Mouse (Mus musculus): ENCODE results near the gene Cdadc1. TPM values are rescaled to one million over a fixed set of nuclear protein-coding genes. Genes with fewer than 3 reads are reported as not detected.

The Cdadc1 gene
- polyA plus RNA-seq, 1 experiment from 2014 or later = 37.3 TPM

- Histone ChIP-seq H3K27ac (ENCODE audit: low read length) (no peak overlapping the region), H3K27me3 (ENCODE audit: control insufficient read depth, insufficient read depth, low read length) (no peaks in the 10 kb centered on the region), H3K9ac (ENCODE audit: low read length) (no peak overlapping the region), H3K4me3 (replicated peaks; ENCODE audit: low read length) (no peak overlapping the region), H3K4me2 (ENCODE audit: low read depth, low read length) (no peak overlapping the region), H3K9me3 (replicated peaks; ENCODE audit: control insufficient read depth, low read length) (no peaks in the 10 kb centered on the region), H3K36me3 (ENCODE audit: control insufficient read depth, insufficient read depth, low read length) (no peaks in the 10 kb centered on the region), H3K4me1 (ENCODE audit: control insufficient read depth, insufficient read depth, low read length) (peaks cover 9% of the 10 kb centered on the region)
- ATAC-seq (ENCODE audit: insufficient read depth, low FRiP score) = no peak
- 74% methylated on average over 5 of the region's 5 CpGs for WGBS
Measured at GRCm38 (mm10) chr14:59554025-59554424, 43.7 kb downstream of the Cdadc1 start.

DNA sequence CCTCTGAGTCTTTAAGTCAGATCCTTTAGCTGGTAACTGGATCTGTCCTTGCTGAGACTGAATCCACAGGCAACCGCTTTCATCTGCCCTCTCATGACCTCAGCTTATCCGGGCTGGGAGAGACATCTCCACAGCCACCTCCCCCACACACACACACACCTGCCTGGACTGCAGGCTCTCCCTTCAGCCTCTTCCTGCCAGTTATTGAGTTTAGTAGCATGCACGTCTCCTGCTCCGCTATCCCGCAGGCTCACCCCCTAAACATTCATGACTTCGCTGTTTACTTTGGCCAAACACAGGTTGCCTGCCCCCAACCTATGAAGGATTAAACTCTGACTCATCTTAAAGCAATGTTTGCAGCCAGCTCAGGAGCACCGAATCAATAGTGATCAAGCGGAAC, 45.8 kb downstream of the Cdadc1 start:
- Histone ChIP-seq H3K27ac (ENCODE audit: low read length) (no peak overlapping the region), H3K4me1 (ENCODE audit: control insufficient read depth, insufficient read depth, low read length) (peaks cover 16% of the 10 kb centered on the region), H3K9ac (ENCODE audit: low read length) (no peak overlapping the region), H3K4me3 (replicated peaks; ENCODE audit: low read length) (no peak overlapping the region), H3K36me3 (ENCODE audit: control insufficient read depth, insufficient read depth, low read length) (no peaks in the 10 kb centered on the region), H3K27me3 (ENCODE audit: control insufficient read depth, insufficient read depth, low read length) (no peaks in the 10 kb centered on the region), H3K4me2 (ENCODE audit: low read depth, low read length) (no peak overlapping the region), H3K9me3 (replicated peaks; ENCODE audit: control insufficient read depth, low read length) (no peaks in the 10 kb centered on the region)
- WGBS = 29% methylated on average over 8 of the region's 8 CpGs
- ATAC-seq (ENCODE audit: insufficient read depth, low FRiP score) = no peak

DNA sequence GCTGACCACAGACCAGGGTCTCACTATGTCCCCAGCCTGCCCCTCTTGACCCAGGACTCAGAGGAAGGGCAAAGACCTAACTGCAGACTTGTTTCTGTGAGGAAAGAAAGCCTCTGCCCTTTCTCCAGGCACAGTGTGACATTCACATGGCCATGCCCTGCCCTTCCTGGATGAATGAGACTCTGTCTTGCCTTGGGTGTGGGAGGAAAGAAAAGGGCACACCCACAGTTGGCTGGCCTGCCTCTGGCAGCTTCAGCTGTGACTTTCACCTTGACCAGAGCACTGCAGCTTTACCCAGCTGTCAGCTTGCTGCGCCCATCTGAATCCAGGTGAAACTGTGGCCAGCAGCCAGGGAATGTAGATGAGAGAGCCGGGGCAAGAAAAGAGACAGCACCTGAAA, 46.9 kb downstream of the Cdadc1 start:
- ATAC-seq (ENCODE audit: insufficient read depth, low FRiP score) = peak; percentile 83
- 54% methylated on average over 2 of the region's 2 CpGs for WGBS

GRCm38 (mm10) chr14:59549106-59549505, 48.7 kb downstream of the Cdadc1 start:
- Histone ChIP-seq H3K4me1 (ENCODE audit: control insufficient read depth, insufficient read depth, low read length) (peaks cover 16% of the 10 kb centered on the region), H3K27me3 (ENCODE audit: control insufficient read depth, insufficient read depth, low read length) (no peaks in the 10 kb centered on the region), H3K27ac (ENCODE audit: low read length) (peak overlapping the region; percentile 36; the same call in 1 of the 2 replicates), H3K4me2 (ENCODE audit: low read depth, low read length) (no peak overlapping the region), H3K9ac (ENCODE audit: low read length) (no peak overlapping the region), H3K36me3 (ENCODE audit: control insufficient read depth, insufficient read depth, low read length) (no peaks in the 10 kb centered on the region), H3K4me3 (replicated peaks; ENCODE audit: low read length) (no peak overlapping the region), H3K9me3 (replicated peaks; ENCODE audit: control insufficient read depth, low read length) (no peaks in the 10 kb centered on the region)
- WGBS = 64% methylated on average over 6 of the region's 6 CpGs
- no peak for ATAC-seq (ENCODE audit: insufficient read depth, low FRiP score)

More for the DNA sequence above, 46.9 kb downstream of the Cdadc1 start:
- no peak overlapping the region for H3K4me3 ChIP-seq (replicated peaks; ENCODE audit: low read length)
- H3K9me3 ChIP-seq (replicated peaks; ENCODE audit: control insufficient read depth, low read length) = no peaks in the 10 kb centered on the region
- no peaks in the 10 kb centered on the region for H3K36me3 ChIP-seq (ENCODE audit: control insufficient read depth, insufficient read depth, low read length)
- H3K27ac ChIP-seq (ENCODE audit: low read length) = peak overlapping the region; percentile 46
- H3K4me2 ChIP-seq (ENCODE audit: low read depth, low read length) = no peak overlapping the region
- no peaks in the 10 kb centered on the region for H3K27me3 ChIP-seq (ENCODE audit: control insufficient read depth, insufficient read depth, low read length)
- peaks cover 16% of the 10 kb centered on the region for H3K4me1 ChIP-seq (ENCODE audit: control insufficient read depth, insufficient read depth, low read length)
- H3K9ac ChIP-seq (ENCODE audit: low read length) = no peak overlapping the region

DNA sequence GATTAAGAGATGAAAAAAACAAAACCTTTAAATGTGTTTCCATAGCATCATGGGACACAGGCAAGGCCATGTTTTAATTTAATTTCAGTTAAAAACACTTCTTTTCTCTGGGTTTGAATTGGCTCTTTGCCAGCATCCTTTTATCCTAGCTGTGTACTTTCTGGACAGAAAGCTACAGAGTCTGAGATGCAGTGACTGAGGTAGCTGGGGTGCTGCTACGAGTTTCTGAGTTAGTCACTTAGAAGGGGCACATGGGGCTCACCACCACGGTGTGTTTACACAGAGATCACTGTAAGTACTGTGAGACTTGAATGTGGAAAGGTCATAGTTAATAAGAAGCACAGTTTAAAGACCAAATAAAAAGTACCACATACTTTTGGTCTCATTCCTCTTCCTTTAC, 49.2 kb downstream of the Cdadc1 start:
- WGBS = 34% methylated on average over 2 of the region's 2 CpGs
- Histone ChIP-seq H3K9me3 (replicated peaks; ENCODE audit: control insufficient read depth, low read length) (no peaks in the 10 kb centered on the region), H3K9ac (ENCODE audit: low read length) (no peak overlapping the region), H3K4me2 (ENCODE audit: low read depth, low read length) (no peak overlapping the region), H3K27me3 (ENCODE audit: control insufficient read depth, insufficient read depth, low read length) (no peaks in the 10 kb centered on the region), H3K4me3 (replicated peaks; ENCODE audit: low read length) (no peak overlapping the region), H3K4me1 (ENCODE audit: control insufficient read depth, insufficient read depth, low read length) (peaks cover 20% of the 10 kb centered on the region), H3K36me3 (ENCODE audit: control insufficient read depth, insufficient read depth, low read length) (no peaks in the 10 kb centered on the region), H3K27ac (ENCODE audit: low read length) (peak overlapping the region; percentile 36; the same call in 1 of the 2 replicates)
- ATAC-seq (ENCODE audit: insufficient read depth, low FRiP score) = no peak

GRCm38 (mm10) chr14:59547530-59547929, 50.2 kb downstream of the Cdadc1 start:
- Histone ChIP-seq H3K9me3 (replicated peaks; ENCODE audit: control insufficient read depth, low read length) (no peaks in the 10 kb centered on the region), H3K9ac (ENCODE audit: low read length) (no peak overlapping the region), H3K27ac (ENCODE audit: low read length) (no peak overlapping the region), H3K4me3 (replicated peaks; ENCODE audit: low read length) (no peak overlapping the region), H3K4me1 (ENCODE audit: control insufficient read depth, insufficient read depth, low read length) (peaks cover 20% of the 10 kb centered on the region), H3K4me2 (ENCODE audit: low read depth, low read length) (no peak overlapping the region), H3K27me3 (ENCODE audit: control insufficient read depth, insufficient read depth, low read length) (no peaks in the 10 kb centered on the region), H3K36me3 (ENCODE audit: control insufficient read depth, insufficient read depth, low read length) (no peaks in the 10 kb centered on the region)
- ATAC-seq (ENCODE audit: insufficient read depth, low FRiP score) = no peak
- 41% methylated on average over 5 of the region's 5 CpGs for WGBS

- Histone ChIP-seq H3K4me1 (ENCODE audit: control insufficient read depth, insufficient read depth, low read length) (peaks cover 20% of the 10 kb centered on the region), H3K27ac (ENCODE audit: low read length) (no peak overlapping the region), H3K4me3 (replicated peaks; ENCODE audit: low read length) (no peak overlapping the region), H3K9me3 (replicated peaks; ENCODE audit: control insufficient read depth, low read length) (no peaks in the 10 kb centered on the region), H3K36me3 (ENCODE audit: control insufficient read depth, insufficient read depth, low read length) (no peaks in the 10 kb centered on the region), H3K4me2 (ENCODE audit: low read depth, low read length) (no peak overlapping the region), H3K27me3 (ENCODE audit: control insufficient read depth, insufficient read depth, low read length) (no peaks in the 10 kb centered on the region), H3K9ac (ENCODE audit: low read length) (no peak overlapping the region)
- ATAC-seq (ENCODE audit: insufficient read depth, low FRiP score) = no peak
- WGBS = 80% methylated on average over 7 of the region's 7 CpGs
Measured at GRCm38 (mm10) chr14:59546162-59546880, 51.4 kb downstream of the Cdadc1 start.

- 62% methylated on average over 5 of the region's 5 CpGs for WGBS
- no peak for ATAC-seq (ENCODE audit: insufficient read depth, low FRiP score)
- Histone ChIP-seq H3K4me2 (ENCODE audit: low read depth, low read length) (no peak overlapping the region), H3K9me3 (replicated peaks; ENCODE audit: control insufficient read depth, low read length) (no peaks in the 10 kb centered on the region), H3K9ac (ENCODE audit: low read length) (no peak overlapping the region), H3K27ac (ENCODE audit: low read length) (peak overlapping the region; percentile 49; the same call in 1 of the 2 replicates), H3K27me3 (ENCODE audit: control insufficient read depth, insufficient read depth, low read length) (no peaks in the 10 kb centered on the region), H3K4me3 (replicated peaks; ENCODE audit: low read length) (no peak overlapping the region), H3K4me1 (ENCODE audit: control insufficient read depth, insufficient read depth, low read length) (peaks cover 10% of the 10 kb centered on the region), H3K36me3 (ENCODE audit: control insufficient read depth, insufficient read depth, low read length) (no peaks in the 10 kb centered on the region)
Measured at GRCm38 (mm10) chr14:59543956-59544355, 53.8 kb downstream of the Cdadc1 start.

DNA sequence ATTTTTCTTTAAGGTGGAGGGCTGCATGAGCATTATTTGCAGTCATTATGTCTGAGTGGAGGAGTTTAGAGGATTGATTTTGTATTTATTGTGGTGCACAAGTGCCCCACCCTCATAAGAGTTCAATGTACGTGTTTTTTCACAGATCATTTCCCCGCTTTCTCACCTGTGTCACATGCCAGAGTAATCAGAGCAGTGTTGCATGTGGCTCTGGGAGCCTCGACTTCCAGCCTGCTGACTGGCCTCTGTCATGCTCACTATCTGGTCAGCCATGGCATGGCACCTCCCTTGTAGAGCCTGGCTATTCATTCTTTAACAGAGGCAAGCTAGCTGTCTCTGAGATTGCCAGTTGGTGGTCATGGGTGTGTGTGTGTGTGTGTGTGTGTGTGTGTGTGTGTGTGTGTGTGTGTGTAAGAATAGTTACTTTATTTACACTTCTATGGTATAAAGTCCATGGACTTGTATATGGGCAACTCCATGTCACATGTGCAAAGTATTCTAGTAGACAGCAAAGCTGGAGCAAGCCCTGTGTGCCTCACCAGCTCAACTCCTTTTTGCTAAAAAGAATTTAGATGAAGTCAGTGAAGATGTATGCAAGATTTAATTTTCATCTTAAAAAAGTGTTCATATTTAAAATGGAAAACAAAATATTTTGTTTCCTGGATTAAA, 54.5 kb downstream of the Cdadc1 start:
- no peaks in the 10 kb centered on the region for H3K9me3 ChIP-seq (replicated peaks; ENCODE audit: control insufficient read depth, low read length)
- H3K4me3 ChIP-seq (replicated peaks; ENCODE audit: low read length) = no peak overlapping the region
- H3K9ac ChIP-seq (ENCODE audit: low read length) = no peak overlapping the region
- no peaks in the 10 kb centered on the region for H3K36me3 ChIP-seq (ENCODE audit: control insufficient read depth, insufficient read depth, low read length)
- no peak overlapping the region for H3K27ac ChIP-seq (ENCODE audit: low read length)
- no peak overlapping the region for H3K4me2 ChIP-seq (ENCODE audit: low read depth, low read length)
- 69% methylated on average over 3 of the region's 3 CpGs for WGBS
- peaks cover 4% of the 10 kb centered on the region; the same call in 1 of the 2 replicates for H3K4me1 ChIP-seq (ENCODE audit: control insufficient read depth, insufficient read depth, low read length)
- ATAC-seq (ENCODE audit: insufficient read depth, low FRiP score) = no peak
- no peaks in the 10 kb centered on the region for H3K27me3 ChIP-seq (ENCODE audit: control insufficient read depth, insufficient read depth, low read length)

All from stomach, embryonic 16.5 days (tissue).